Mouse (Mus musculus) stomach, postnatal 0 days (tissue): Measurements from ENCODE around the gene Tnfsf11. TPM values are rescaled to one million over a fixed set of nuclear protein-coding genes. Genes with fewer than 3 reads are reported as not detected.

Experiments used
- ATAC-seq: fragments of 200-750 bp; cut with Nextera tagmentation; 2 replicates; pipeline ENCODE4 v1.8.0; 2017; ENCODE audit not compliant: low FRiP score, low TSS enrichment
- DNase-seq: peaks from one replicate; pipeline ENCODE4 v3.0.0-alpha.2; 2016; ENCODE audit warnings: low spot score
- H3K27ac ChIP-seq: fragments of 300-500 bp; sonication (generic); replicated peaks from 2 replicates; pipeline ENCODE4 v1.5.1; 2014; ENCODE audit warnings: mild to moderate bottlenecking, control low read depth
- H3K27me3 ChIP-seq: fragments of 300-500 bp; sonication (generic); 2 replicates; pipeline ENCODE4 v1.6.1; 2014; ENCODE audit warnings: low read length; ENCODE audit not compliant: control insufficient read depth, insufficient read depth
- H3K36me3 ChIP-seq: fragments of 300-500 bp; sonication (generic); 2 replicates; pipeline ENCODE4 v1.6.1; 2014; ENCODE audit warnings: low read length, mixed read lengths; ENCODE audit not compliant: control insufficient read depth, insufficient read depth
- H3K4me1 ChIP-seq: fragments of 300-500 bp; sonication (generic); replicated peaks from 2 replicates; pipeline ENCODE4 v1.6.1; 2014; ENCODE audit warnings: antibody characterized with exemption; ENCODE audit not compliant: control insufficient read depth, insufficient read depth
- H3K4me2 ChIP-seq: fragments of 300-500 bp; sonication (generic); replicated peaks from 2 replicates; pipeline ENCODE4 v1.6.1; 2014; ENCODE audit warnings: low read depth, mild to moderate bottlenecking, control low read depth, moderate library complexity
- H3K4me3 ChIP-seq: fragments of 300-500 bp; sonication (generic); 2 replicates; pipeline ENCODE4 v1.5.1; 2014; ENCODE audit warnings: low read depth, low read length, control low read depth
- H3K9ac ChIP-seq: fragments of 300-500 bp; sonication (generic); 2 replicates; pipeline ENCODE4 v1.6.1; 2014; ENCODE audit warnings: mild to moderate bottlenecking, low read length, control low read depth, mixed read lengths
- H3K9me3 ChIP-seq: fragments of 300-500 bp; sonication (generic); 2 replicates; pipeline ENCODE4 v1.6.1; 2016; ENCODE audit warnings: low read length; ENCODE audit not compliant: control insufficient read depth
- CTCF ChIP-seq: IDR thresholded peaks from 2 replicates; pipeline ENCODE4 v1.5.1; 2016; ENCODE audit warnings: antibody characterized with exemption, low read depth, mild to moderate bottlenecking, moderate library complexity
- EP300 ChIP-seq: optimal IDR thresholded peaks from 2 replicates; pipeline ENCODE3; 2016; ENCODE audit warnings: antibody characterized with exemption
- whole genome bisulfite sequencing: fragments of 180-500 bp; shearing (Covaris S2); extraction: QIAGEN DNeasy Blood & Tissue Kit; methylation state at CpG from one replicate; pipeline ENCODE4 v1.1.7; 2014; 5-methylcytosine and 5-hydroxymethylcytosine counted together
- microRNA-seq: library from miRNA; unstranded; fragments of <30 nt; microRNA quantifications from one replicate; pipeline ENCODE4, GENCODE M21; 2016
- polyA plus RNA-seq: library from polyadenylated mRNA; unstranded; fragments of >200 nt; fragmentation: Nextera tagmentation; extraction: Ambion mirVana; gene quantifications from 2 replicates; pipeline ENCODE4 v1.2.1, GENCODE M21; 2015

The Tnfsf11 gene
- polyA plus RNA-seq, 1 experiment from 2014 or later = not detected

DNA sequence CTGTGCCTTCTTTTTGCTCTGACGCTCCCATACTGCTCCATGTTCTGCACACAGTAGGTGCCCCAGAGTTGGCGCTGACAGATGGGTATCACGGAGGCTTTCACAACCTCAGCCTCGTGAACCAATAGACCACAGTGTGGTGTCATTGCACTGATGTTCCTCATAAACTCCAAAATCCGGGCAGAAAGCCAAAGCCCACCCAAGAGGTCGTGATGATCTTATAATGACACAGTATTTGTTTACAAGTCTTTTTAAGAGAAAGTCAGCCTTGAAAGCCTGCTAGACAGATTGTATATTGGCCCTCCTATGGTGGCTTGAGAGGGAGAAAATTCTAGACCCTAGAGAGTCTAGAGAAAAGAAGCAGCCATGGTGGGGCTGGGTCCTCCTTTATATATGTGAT is 70.6 kb downstream of the Tnfsf11 start:
- H3K4me3 ChIP-seq = no peak overlapping the region
- no peaks in the 10 kb centered on the region for H3K36me3 ChIP-seq
- H3K27ac ChIP-seq = no peak overlapping the region
- H3K4me2 ChIP-seq = no peak overlapping the region
- H3K4me1 ChIP-seq = no peaks in the 10 kb centered on the region
- H3K9ac ChIP-seq = no peak overlapping the region
- ATAC-seq (no peak), DNase-seq (no peak)
- 61% methylated on average over 6 of the region's 6 CpGs for WGBS
- H3K9me3 ChIP-seq = no peaks in the 10 kb centered on the region
- TF ChIP-seq CTCF = no peak
- no peak for TF ChIP-seq EP300
- H3K27me3 ChIP-seq = no peaks in the 10 kb centered on the region

DNA sequence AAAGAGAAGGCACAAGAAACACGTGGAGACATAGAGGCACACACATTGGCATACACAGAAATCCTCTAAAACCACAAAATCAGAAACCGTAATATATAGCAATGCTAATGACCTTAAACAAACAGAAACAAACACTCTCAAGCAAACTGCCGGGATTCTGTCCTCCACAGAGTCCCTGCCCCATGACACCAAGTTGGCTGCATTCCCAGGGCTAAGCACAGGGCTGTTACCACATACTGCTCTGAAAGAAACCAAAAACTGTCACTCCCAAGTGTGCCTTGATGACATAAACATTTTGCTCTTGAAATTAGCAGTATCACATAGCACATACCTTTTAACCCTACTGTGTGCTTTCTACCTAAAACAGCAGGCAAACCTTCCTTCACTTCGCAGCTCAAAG is 71.7 kb downstream of the Tnfsf11 start:
- no peak overlapping the region for H3K4me2 ChIP-seq
- no peak overlapping the region for H3K4me3 ChIP-seq
- no peaks in the 10 kb centered on the region for H3K4me1 ChIP-seq
- H3K27me3 ChIP-seq = no peaks in the 10 kb centered on the region
- H3K9me3 ChIP-seq = no peaks in the 10 kb centered on the region
- TF ChIP-seq CTCF = no peak
- DNase-seq (no peak), ATAC-seq (no peak)
- no peak overlapping the region for H3K27ac ChIP-seq
- H3K9ac ChIP-seq = no peak overlapping the region
- H3K36me3 ChIP-seq = no peaks in the 10 kb centered on the region
- whole genome bisulfite sequencing = 46% methylated on average over 4 of the region's 4 CpGs

DNA sequence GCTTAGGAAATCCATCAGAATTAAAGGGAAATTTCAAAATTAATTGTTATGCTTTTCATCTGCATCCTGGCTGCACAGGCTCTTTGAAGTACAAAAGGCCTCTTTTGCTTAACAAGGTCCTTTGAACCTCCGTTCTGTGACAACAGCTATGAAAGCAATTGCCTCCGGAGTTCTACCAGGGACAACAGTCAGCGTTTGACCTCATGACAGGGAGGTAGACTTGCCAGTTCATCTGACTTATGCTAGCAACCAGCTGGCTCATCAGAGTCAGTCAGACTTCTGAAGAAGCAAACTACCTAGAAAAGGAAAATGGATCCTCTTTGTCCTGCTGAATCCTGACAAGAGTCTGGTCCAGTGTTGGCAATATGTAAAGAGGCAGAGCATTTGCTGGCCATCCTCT is 72.5 kb downstream of the Tnfsf11 start:
- TF ChIP-seq CTCF = no peak
- TF ChIP-seq EP300 = no peak
- Histone ChIP-seq H3K4me1 (no peaks in the 10 kb centered on the region), H3K36me3 (no peaks in the 10 kb centered on the region), H3K27me3 (no peaks in the 10 kb centered on the region), H3K9ac (no peak overlapping the region), H3K4me3 (no peak overlapping the region), H3K9me3 (no peaks in the 10 kb centered on the region), H3K4me2 (no peak overlapping the region), H3K27ac (no peak overlapping the region)
- 42% methylated on average over 3 of the region's 3 CpGs for WGBS
- no peak for DNase-seq
- ATAC-seq = no peak

DNA sequence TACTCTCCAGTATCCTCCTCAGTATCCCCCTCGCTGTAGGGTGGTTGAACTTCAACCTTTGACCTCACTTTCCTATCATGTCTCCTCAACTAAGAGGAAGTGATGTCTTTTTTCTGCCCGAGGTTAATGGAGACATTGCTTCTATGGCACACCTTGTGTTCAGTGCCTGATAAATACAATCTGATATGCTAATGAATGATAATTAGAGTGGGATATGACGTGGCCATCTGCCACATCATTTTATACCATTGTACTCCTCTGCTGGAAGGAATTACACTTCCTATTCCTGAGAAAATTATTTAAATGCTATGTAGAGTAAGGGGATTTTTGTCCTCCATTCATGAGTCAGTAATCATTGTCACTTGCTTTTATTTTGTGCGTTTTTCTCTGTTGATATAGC is 78.8 kb downstream of the Tnfsf11 start:
- DNase-seq = no peak
- Histone ChIP-seq H3K9ac (no peak overlapping the region), H3K27ac (no peak overlapping the region), H3K36me3 (no peaks in the 10 kb centered on the region), H3K4me1 (no peaks in the 10 kb centered on the region), H3K4me2 (no peak overlapping the region), H3K27me3 (no peaks in the 10 kb centered on the region), H3K9me3 (no peaks in the 10 kb centered on the region), H3K4me3 (no peak overlapping the region)
- no peak for ATAC-seq
- 62% methylated on average over 4 of the region's 4 CpGs for WGBS
- TF ChIP-seq EP300 (no peak), CTCF (no peak)

Small RNA genes within 50 kb of the gene (microRNA-seq; reads per million reads assigned to microRNA genes)
- not detected for gene Gm23652

Other genes starting within 250 kb of the Tnfsf11 start
- gene Fam216b, start 219.0 kb downstream of the Tnfsf11 start, polyA plus RNA-seq = 0.07 and 0.15 TPM in 2 replicates
- 6.0 TPM in 2 replicates for gene Akap11, start 228.8 kb upstream of the Tnfsf11 start, polyA plus RNA-seq